Mouse (Mus musculus): ENCODE data around the gene Trio. TPM values are rescaled to one million over a fixed set of nuclear protein-coding genes. Genes with fewer than 3 reads are reported as not detected.

Trio gene
- polyA plus RNA-seq, 1 experiment from 2014 or later, result 16.2 TPM

DNA sequence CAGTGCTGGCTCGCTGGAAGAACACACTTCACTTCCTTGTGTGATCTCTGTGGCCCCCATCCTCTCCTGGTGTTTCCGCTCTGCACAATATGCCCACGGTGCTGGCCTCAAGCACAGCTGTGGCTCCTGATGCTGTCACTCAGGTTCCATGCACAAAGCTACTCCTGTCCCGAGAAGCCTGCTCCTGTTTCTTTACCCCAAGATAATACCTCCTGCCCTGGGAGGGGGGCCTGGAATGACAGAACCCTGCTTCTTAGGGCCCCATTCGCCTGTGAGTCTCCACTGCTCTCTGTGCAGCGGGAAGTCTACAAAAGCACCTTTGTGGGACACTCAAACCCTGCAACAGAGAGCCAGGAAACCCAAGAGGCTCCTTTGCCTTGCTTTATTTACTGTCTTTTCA lies 232.4 kb downstream of the Trio start:
- no peaks in the 10 kb centered on the region for H3K9me3 ChIP-seq (replicated peaks)
- H3K9ac ChIP-seq, result no peak overlapping the region
- no peak for ATAC-seq (replicated peaks; ENCODE audit: insufficient number of reproducible peaks, insufficient read depth, low FRiP score, low read depth)
- 0 out of 2 replicates have a peak overlapping the region, but pooled peaks have one; percentile 28 for H3K27ac ChIP-seq
- 54% methylated on average over 6 of the region's 6 CpGs for WGBS
- peaks cover 68% of the 10 kb centered on the region for H3K4me1 ChIP-seq (replicated peaks)
- no peak overlapping the region for H3K4me3 ChIP-seq
- H3K36me3 ChIP-seq, result no peaks in the 10 kb centered on the region
- H3K4me2 ChIP-seq, result no peak overlapping the region
- H3K27me3 ChIP-seq, result no peaks in the 10 kb centered on the region

DNA sequence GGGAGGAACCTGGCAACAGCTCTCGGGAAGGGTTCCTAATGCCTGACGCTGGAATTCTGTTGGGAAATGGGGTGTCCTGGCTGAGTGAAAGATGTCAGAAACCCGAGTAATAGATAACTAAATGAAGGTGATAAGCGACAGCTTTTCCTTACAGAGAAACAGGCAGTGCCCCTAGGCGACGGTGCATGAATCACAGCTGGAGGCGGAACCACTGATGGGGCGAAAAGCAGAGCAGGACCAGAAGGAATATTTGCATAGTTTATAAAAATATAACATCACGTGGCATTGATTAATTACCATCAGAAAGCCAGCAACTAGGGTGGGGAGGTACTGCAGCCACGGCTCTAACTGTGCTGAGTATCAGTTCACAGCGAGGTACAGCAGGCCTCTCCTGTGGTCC lies 233.2 kb downstream of the Trio start:
- Histone ChIP-seq H3K9me3 (replicated peaks) (no peaks in the 10 kb centered on the region), H3K27ac (no peak overlapping the region), H3K4me3 (no peak overlapping the region), H3K4me2 (no peak overlapping the region), H3K4me1 (replicated peaks) (peaks cover 69% of the 10 kb centered on the region), H3K36me3 (no peaks in the 10 kb centered on the region), H3K27me3 (no peaks in the 10 kb centered on the region), H3K9ac (no peak overlapping the region)
- WGBS, result 48% methylated on average over 11 of the region's 11 CpGs
- no peak for ATAC-seq (replicated peaks; ENCODE audit: insufficient number of reproducible peaks, insufficient read depth, low FRiP score, low read depth)

DNA sequence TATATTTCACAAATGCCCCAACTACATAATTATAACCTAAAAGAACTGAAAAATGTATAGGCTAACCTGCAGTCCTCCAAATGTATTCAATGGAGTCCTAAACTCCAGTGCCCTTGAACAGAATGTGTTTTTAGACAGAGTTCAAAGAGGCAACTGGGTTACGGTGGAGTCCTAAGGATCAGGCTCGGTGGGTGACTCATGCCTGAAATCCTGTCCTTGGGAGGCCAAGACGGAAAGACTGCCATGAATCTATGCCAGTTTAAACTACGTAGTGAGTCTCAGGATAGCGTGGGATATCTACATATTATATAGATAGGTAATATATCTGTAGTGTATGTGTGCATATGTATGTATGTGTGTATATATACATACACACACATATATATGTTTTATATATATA lies 234.5 kb downstream of the Trio start:
- Histone ChIP-seq H3K36me3 (no peaks in the 10 kb centered on the region), H3K4me3 (no peak overlapping the region), H3K27me3 (no peaks in the 10 kb centered on the region), H3K9ac (no peak overlapping the region), H3K4me2 (no peak overlapping the region), H3K27ac (no peak overlapping the region), H3K9me3 (replicated peaks) (no peaks in the 10 kb centered on the region), H3K4me1 (replicated peaks) (peaks cover 69% of the 10 kb centered on the region)
- no peak for ATAC-seq (replicated peaks; ENCODE audit: insufficient number of reproducible peaks, insufficient read depth, low FRiP score, low read depth)
- WGBS, result 82% methylated on average over 5 of the region's 5 CpGs

DNA sequence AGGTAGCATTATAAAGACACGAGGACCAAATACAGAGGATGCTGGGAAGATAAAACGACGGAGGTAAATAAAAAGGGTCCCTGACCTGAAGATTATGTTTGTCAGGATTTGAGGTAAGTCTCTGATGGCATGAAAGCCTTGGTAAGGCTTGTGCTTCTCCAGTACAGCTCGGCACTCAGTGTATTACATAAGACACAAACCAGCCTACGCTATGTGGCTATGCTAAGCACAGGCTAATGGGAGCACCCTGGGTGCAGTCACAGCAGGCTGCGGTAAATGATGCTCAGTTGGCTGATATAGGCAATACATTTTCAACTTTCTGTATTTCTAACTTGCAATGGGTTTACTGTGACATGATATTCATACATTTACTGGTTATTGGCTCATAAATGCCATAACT lies 234.9 kb downstream of the Trio start:
- ATAC-seq (replicated peaks; ENCODE audit: insufficient number of reproducible peaks, insufficient read depth, low FRiP score, low read depth), result no peak
- no peak overlapping the region for H3K4me2 ChIP-seq
- H3K9me3 ChIP-seq (replicated peaks), result no peaks in the 10 kb centered on the region
- H3K27me3 ChIP-seq, result no peaks in the 10 kb centered on the region
- H3K9ac ChIP-seq, result no peak overlapping the region
- H3K4me3 ChIP-seq, result no peak overlapping the region
- 83% methylated on average over 6 of the region's 6 CpGs for WGBS
- no peaks in the 10 kb centered on the region for H3K36me3 ChIP-seq
- peaks cover 68% of the 10 kb centered on the region for H3K4me1 ChIP-seq (replicated peaks)
- H3K27ac ChIP-seq, result no peak overlapping the region

DNA sequence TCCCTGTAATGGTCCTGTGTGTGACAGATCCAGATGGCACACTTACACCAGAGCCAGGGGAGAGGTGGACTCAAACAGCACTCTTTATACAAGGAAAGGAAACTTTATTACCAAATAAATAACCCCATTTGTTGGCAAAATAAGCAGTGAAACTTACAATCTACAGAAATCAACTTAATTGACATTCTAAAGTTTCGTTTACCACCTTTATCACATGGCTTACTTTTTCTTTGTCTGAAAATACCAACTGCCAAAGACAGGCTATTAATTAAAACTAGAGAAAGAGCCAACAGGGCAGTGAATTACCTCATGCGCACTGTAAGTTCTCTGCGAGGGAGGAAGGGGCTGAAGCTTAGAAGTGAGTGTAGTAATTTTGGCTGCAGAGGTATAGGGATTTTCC lies 236.3 kb downstream of the Trio start:
- 64% methylated on average over 3 of the region's 3 CpGs for WGBS
- Histone ChIP-seq H3K27ac (peak overlapping the region; percentile 93), H3K4me1 (replicated peaks) (peaks cover 77% of the 10 kb centered on the region), H3K4me3 (no peak overlapping the region), H3K4me2 (no peak overlapping the region), H3K27me3 (no peaks in the 10 kb centered on the region), H3K9ac (no peak overlapping the region), H3K36me3 (no peaks in the 10 kb centered on the region), H3K9me3 (replicated peaks) (no peaks in the 10 kb centered on the region)
- no peak for ATAC-seq (replicated peaks; ENCODE audit: insufficient number of reproducible peaks, insufficient read depth, low FRiP score, low read depth)

DNA sequence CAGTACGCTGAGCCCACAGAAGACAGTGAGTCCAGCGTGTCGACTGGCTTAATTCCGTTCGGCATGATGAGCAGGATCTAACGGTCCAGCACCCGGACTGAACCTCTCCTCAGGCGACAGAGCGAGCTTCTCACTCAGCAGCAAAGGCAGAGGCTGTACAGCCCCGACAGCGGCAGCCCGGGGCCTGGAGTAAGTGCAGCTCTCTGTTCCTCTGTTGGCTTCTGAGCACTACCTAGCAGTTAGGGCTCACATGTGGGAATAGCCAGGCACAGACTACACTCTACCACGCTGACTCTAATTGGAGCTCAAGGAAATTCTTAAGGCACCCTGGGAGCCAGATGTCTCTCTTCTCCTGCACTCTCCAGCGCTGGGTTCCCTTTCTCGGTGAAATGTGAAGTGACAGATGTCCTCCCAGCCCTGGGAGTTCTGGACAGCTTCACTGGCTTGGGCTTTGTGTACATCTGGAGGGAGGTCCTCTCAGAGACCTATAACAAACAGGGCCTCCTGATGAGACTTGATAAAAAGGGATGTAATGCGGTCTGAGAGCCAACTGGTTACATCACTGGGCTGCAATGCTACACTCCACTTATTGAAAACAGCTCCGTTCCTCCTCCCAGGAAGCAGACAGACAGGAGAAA lies 237.4 kb downstream of the Trio start:
- no peaks in the 10 kb centered on the region for H3K9me3 ChIP-seq (replicated peaks)
- H3K36me3 ChIP-seq, result no peaks in the 10 kb centered on the region
- H3K9ac ChIP-seq, result peak overlapping the region; percentile 61
- peaks cover 81% of the 10 kb centered on the region for H3K4me1 ChIP-seq (replicated peaks)
- 13% methylated on average over 17 of the region's 17 CpGs for WGBS
- no peaks in the 10 kb centered on the region for H3K27me3 ChIP-seq
- H3K27ac ChIP-seq, result peak overlapping the region; percentile 93
- H3K4me3 ChIP-seq, result peak overlapping the region; percentile 51
- peak; percentile 72 for ATAC-seq (replicated peaks; ENCODE audit: insufficient number of reproducible peaks, insufficient read depth, low FRiP score, low read depth)
- peak overlapping the region; percentile 56 for H3K4me2 ChIP-seq

DNA sequence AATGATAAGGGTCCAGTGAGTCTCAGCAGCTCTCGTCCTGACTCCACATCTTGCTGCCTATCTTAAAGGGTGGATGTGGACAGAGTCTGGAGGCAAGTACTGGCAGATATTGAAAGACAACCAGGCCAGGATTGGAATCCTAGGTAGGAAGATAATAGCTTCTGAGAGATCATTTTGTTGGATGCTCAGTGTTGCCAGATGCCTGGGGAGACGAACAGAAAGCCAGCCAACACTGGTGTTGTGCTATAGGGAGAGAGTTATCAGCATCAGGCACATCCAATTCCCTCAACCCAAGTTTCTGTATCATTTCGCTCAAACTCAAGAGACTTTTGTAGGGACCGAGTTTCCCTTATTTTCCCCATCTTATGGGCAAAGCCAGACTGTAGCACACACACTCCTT lies 238.5 kb downstream of the Trio start:
- peak overlapping the region; percentile 93 for H3K27ac ChIP-seq
- no peaks in the 10 kb centered on the region for H3K9me3 ChIP-seq (replicated peaks)
- H3K4me1 ChIP-seq (replicated peaks), result peaks cover 81% of the 10 kb centered on the region
- peak overlapping the region; percentile 61 for H3K9ac ChIP-seq
- H3K4me3 ChIP-seq, result peak overlapping the region; percentile 51
- no peaks in the 10 kb centered on the region for H3K36me3 ChIP-seq
- no peak for ATAC-seq (replicated peaks; ENCODE audit: insufficient number of reproducible peaks, insufficient read depth, low FRiP score, low read depth)
- WGBS, result 48% methylated on average over 4 of the region's 4 CpGs
- H3K4me2 ChIP-seq, result peak overlapping the region; percentile 56
- no peaks in the 10 kb centered on the region for H3K27me3 ChIP-seq

DNA sequence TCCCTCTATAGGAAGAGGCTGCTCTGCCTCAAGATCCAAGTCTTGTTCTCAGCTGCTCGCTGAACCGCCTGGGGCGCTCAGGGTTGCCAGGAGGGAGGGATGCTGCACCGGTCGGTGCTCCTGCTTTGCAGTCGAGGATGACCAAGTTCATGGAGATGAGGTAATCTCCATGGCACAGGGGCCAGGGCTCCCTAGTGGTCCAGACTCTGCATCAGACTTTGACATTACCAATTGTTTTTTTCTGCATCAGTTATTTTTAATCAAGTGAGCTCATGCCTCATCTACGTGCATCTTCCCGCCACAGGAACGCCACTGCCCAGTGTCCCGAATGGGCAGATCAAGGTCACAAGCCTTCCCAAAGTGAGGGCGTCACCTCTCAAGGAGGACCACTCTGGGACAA lies 239.2 kb downstream of the Trio start:
- WGBS, result 20% methylated on average over 11 of the region's 11 CpGs
- Histone ChIP-seq H3K27ac (peak overlapping the region; percentile 93), H3K36me3 (no peaks in the 10 kb centered on the region), H3K4me3 (peak overlapping the region; percentile 51), H3K4me2 (peak overlapping the region; percentile 56), H3K9ac (peak overlapping the region; percentile 3; the same call in 1 of the 2 replicates), H3K27me3 (no peaks in the 10 kb centered on the region), H3K9me3 (replicated peaks) (no peaks in the 10 kb centered on the region), H3K4me1 (replicated peaks) (peaks cover 83% of the 10 kb centered on the region)
- no peak for ATAC-seq (replicated peaks; ENCODE audit: insufficient number of reproducible peaks, insufficient read depth, low FRiP score, low read depth)

DNA sequence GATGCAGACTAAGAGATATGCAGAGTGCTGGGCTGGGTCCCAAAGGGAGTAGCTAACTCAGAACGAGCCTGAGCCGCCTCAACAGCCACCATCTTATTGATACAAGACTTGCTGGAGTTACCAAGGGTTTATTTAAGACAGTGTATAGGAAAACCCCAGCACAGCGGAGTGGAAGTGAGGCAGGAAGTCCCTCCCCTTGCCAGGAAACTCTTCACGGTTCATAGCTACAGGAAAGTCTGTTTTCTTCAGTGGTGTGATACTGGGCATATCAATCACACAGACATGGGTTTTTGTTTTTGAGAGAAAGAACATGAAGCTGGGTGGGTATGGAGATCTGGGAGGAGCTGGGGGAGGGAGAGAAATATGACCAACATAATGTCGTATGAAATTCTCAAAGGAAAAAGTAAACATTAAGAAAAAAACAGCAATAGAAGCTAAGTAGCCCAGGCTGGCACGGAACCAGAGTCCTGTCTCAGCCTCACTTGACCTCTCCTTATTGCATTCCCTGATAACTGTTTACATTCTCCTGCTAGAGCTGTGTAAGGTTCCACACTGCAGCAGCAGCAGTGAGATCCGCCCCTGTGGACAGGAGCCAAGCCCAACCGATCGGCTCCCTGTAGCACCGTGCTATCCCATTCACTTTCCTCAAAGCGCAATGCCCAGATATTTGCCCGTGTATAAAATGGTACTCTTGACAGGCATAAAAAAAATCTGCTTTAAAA lies 240.2 kb downstream of the Trio start:
- peak; percentile 50 for ATAC-seq (replicated peaks; ENCODE audit: insufficient number of reproducible peaks, insufficient read depth, low FRiP score, low read depth)
- Histone ChIP-seq H3K36me3 (no peaks in the 10 kb centered on the region), H3K27me3 (no peaks in the 10 kb centered on the region), H3K9ac (no peak overlapping the region), H3K27ac (peak overlapping the region; percentile 93), H3K4me1 (replicated peaks) (peaks cover 93% of the 10 kb centered on the region), H3K4me2 (peak overlapping the region; percentile 48), H3K4me3 (peak overlapping the region; percentile 8), H3K9me3 (replicated peaks) (no peaks in the 10 kb centered on the region)
- 23% methylated on average over 12 of the region's 12 CpGs for WGBS

DNA sequence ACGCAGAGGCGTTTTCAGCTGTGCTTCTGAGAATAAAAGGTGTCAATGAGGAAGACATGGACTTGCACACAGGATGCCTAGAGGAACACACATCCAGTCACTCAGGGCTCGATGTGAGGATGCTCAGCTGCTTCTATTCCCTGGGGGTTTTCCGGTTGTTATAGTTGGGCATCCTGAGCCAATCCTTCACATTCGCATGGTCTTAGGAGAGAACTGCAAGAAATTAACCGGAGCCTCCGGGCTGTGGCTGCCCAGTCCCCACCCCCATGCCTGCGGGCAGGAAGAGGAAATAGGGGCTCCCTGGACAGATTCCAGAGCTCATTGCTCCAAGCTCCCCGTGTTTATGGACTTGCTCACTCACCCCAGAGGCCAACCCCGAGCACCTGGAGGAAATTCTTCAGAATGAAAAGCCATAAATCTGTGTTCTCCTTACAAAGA lies 241.5 kb downstream of the Trio start:
- no peak for ATAC-seq (replicated peaks; ENCODE audit: insufficient number of reproducible peaks, insufficient read depth, low FRiP score, low read depth)
- 28% methylated on average over 10 of the region's 10 CpGs for WGBS
- H3K4me3 ChIP-seq, result peak overlapping the region; percentile 17; the same call in 1 of the 2 replicates

DNA sequence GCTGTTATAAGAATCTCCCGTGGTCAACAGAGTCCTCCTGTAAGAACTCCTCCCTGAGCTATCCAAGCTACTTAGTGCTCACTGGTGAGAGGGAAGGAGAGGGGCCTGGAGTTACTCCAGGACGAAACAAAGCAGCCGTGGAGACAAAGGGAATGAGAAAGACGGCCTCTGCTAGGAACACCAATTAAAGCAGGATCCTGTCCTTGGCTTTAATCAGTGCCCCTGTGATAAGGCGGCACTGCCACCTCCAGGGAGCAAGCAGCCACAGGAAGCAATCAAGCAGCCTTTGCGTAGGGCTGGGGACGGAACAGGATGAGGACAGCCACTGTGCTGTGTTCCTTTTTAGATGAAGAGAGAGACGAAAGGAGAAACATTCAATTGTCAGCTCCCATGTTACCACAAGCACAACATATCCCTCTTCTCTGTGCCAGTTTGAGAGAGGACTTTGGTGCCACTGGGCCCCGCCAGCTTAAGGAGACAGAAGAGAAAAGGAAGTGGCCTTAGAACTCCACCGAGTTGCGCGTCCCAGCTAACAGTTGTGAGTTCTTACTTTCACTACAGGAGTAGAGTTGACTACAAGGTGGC lies 242.0 kb downstream of the Trio start:
- Histone ChIP-seq H3K27ac (peak overlapping the region; percentile 93), H3K27me3 (no peaks in the 10 kb centered on the region), H3K9ac (peak overlapping the region; percentile 29), H3K4me3 (peak overlapping the region; percentile 17; the same call in 1 of the 2 replicates), H3K4me1 (replicated peaks) (peaks cover 96% of the 10 kb centered on the region), H3K4me2 (peak overlapping the region; percentile 48), H3K36me3 (no peaks in the 10 kb centered on the region), H3K9me3 (replicated peaks) (no peaks in the 10 kb centered on the region)
- 20% methylated on average over 12 of the region's 12 CpGs for WGBS
- ATAC-seq (replicated peaks; ENCODE audit: insufficient number of reproducible peaks, insufficient read depth, low FRiP score, low read depth), result no peak; the same call in 1 of the 2 replicates

More for the DNA sequence above, 241.5 kb downstream of the Trio start:
- H3K9me3 ChIP-seq (replicated peaks), result no peaks in the 10 kb centered on the region
- no peaks in the 10 kb centered on the region for H3K36me3 ChIP-seq
- peaks cover 96% of the 10 kb centered on the region for H3K4me1 ChIP-seq (replicated peaks)
- peak overlapping the region; percentile 93 for H3K27ac ChIP-seq
- H3K4me2 ChIP-seq, result peak overlapping the region; percentile 48
- H3K27me3 ChIP-seq, result no peaks in the 10 kb centered on the region
- H3K9ac ChIP-seq, result peak overlapping the region; percentile 18; the same call in 1 of the 2 replicates
